Mouse (Mus musculus) liver, embryonic 18 days (tissue): ENCODE data around the gene Olfr513. TPM values are rescaled to one million over a fixed set of nuclear protein-coding genes. Genes with fewer than 3 reads are reported as not detected.

Experiments used
- polyA plus RNA-seq: library from polyadenylated mRNA; depleted of rRNA; stranded (reverse); fragments of >200 nt; gene quantifications from 2 replicates; pipeline ENCODE4 v1.2.3, GENCODE M21; 2012; rRNA removed

Olfr513 gene
- not detected in 2 replicates for polyA plus RNA-seq

GRCm38 (mm10) chr7:108750673-108751072 lies at the start of gene Olfr513:
TSS of gene Olfr513 (plus strand) at chr7:108750973.

GRCm38 (mm10) chr7:108713020-108713419 lies 37.8 kb upstream of the Olfr513 start, which contains the start of gene Olfr512:
TSS of gene Olfr512 (plus strand) at chr7:108713320.

Other genes starting within 250 kb of the Olfr513 start
- gene Olfr502, start 225.9 kb upstream of the Olfr513 start, polyA plus RNA-seq: not detected in 2 replicates
- not detected in 2 replicates for gene Olfr503, start 206.4 kb upstream of the Olfr513 start, polyA plus RNA-seq
- not detected in 2 replicates for gene Olfr504, start 185.2 kb upstream of the Olfr513 start, polyA plus RNA-seq
- not detected in 2 replicates for gene Olfr506, start 140.2 kb upstream of the Olfr513 start, polyA plus RNA-seq
- not detected in 2 replicates for gene Olfr507, start 129.2 kb upstream of the Olfr513 start, polyA plus RNA-seq
- gene Olfr508, start 121.0 kb upstream of the Olfr513 start, polyA plus RNA-seq: not detected in 2 replicates
- not detected in 2 replicates for gene Olfr509, start 99.1 kb upstream of the Olfr513 start, polyA plus RNA-seq
- not detected in 2 replicates for gene Olfr510, start 84.6 kb upstream of the Olfr513 start, polyA plus RNA-seq
- not detected in 2 replicates for gene Olfr512, start 37.7 kb upstream of the Olfr513 start, polyA plus RNA-seq
- not detected in 2 replicates for gene Olfr514, start 75.0 kb downstream of the Olfr513 start, polyA plus RNA-seq
- gene Olfr516, start 99.6 kb downstream of the Olfr513 start, polyA plus RNA-seq: not detected in 2 replicates
- gene Olfr517, start 121.4 kb downstream of the Olfr513 start, polyA plus RNA-seq: not detected in 2 replicates
- gene Olfr518, start 134.0 kb downstream of the Olfr513 start, polyA plus RNA-seq: not detected in 2 replicates
- not detected in 2 replicates for gene Olfr519, start 143.4 kb downstream of the Olfr513 start, polyA plus RNA-seq
- 0.01 TPM in 1 of 2 replicates, not detected in the other for gene Nlrp10, start 179.2 kb downstream of the Olfr513 start, polyA plus RNA-seq
- 28.0 and 34.2 TPM in 2 replicates for gene Eif3f, start 183.4 kb downstream of the Olfr513 start, polyA plus RNA-seq
- gene Tub, start 199.4 kb downstream of the Olfr513 start, polyA plus RNA-seq: 0.01 and 0.07 TPM in 2 replicates